Mouse (Mus musculus) inflammation-experienced regulatory T-cells, adult 6 months (primary cell): Measurements from ENCODE around the gene Stau1. TPM values are rescaled to one million over a fixed set of nuclear protein-coding genes. Genes with fewer than 3 reads are reported as not detected.
"Not testable (repeated sequence)": the region's sequence is repeated elsewhere in the genome, so short reads cannot be mapped to it uniquely, and the experiment has no call there.

Source experiments
- ATAC-seq: one replicate; pipeline ENCODE4 v1.8.0; 2017
- polyA plus RNA-seq, 3 experiments: library from polyadenylated mRNA; unstranded; fragments of 100-300 nt; shearing (Covaris generic); gene quantifications; one replicate each; pipeline ENCODE4 v1.2.1; 2017

Gene Stau1
- polyA plus RNA-seq: 10 to 100 TPM; 32.9 to 54.0 (median 51.8) TPM

DNA sequence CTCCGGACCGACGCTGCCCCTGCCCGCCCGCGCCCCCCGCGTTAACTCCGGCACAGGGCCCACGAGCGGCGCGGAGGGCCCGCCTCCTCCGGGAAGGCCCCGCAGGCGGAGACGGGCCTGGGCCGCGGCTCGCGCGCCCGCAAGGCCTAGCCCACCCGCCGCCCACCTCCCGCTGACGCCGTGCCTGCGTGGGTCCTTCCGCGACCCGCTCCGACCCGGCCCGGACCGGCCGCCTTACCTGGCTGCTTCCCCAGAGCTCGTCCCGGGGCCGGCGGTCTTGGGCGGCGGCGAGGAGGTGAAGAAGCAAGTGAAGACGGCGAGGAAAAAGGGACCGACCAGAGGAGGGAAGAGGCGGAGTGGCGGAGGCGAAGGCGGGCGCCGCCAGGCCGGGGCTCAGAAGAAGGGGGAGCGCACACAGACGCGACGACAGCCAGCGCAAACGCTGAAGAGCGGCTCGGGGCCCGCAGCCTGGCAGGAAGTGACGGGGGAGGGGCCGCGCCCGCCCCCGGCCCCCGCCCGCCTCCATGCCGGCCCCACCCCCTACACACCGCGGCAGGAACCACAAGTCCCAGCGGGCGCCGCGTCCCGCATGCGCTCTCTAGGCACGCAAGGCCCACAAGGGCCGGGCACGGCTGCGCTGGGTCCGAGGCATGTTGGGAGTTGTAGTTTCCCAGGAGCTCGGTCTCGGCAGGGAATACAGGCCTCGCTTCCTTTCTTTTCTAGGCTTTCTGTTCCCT, at the start of gene Stau1:
TSS of gene Stau1 (minus strand) at position 504 of the 737 bp plus-strand sequence.
- ATAC-seq: peak; percentile 91

DNA sequence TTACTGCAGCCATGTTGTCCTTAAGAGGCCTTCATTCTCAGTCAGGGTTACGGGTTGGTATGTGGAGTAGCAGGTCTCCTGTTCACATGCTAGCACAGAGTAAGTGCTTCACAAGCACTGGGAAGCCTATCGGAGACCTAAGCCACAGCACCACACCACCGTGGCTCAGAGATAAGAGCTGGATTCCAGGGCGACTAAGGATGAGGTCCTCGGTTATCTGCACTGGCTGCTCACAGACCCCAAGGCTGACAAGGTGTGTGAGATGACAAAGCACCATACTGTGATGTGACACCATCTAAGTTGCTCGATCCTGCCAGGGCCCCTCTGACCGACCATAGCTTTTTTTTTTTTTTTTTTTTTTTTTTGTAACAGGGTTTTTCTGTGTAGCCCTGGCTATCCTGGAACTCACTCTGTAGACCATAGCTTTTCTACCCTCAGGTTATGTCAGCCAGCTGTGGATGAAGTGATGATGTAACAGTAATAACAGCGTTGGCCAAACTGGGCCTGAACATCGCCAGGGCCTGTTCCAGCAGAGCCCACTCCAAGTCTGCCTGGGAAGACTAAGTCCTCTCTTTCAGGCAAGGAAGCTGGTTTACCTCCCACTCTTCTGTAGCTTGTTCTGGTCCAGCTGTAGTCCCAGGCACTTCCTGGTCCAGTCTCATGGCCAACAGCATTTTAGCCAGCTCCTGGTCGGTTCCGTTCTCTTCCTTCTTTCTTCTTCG, 47.5 kb upstream of the Stau1 start:
- no peak for ATAC-seq

DNA sequence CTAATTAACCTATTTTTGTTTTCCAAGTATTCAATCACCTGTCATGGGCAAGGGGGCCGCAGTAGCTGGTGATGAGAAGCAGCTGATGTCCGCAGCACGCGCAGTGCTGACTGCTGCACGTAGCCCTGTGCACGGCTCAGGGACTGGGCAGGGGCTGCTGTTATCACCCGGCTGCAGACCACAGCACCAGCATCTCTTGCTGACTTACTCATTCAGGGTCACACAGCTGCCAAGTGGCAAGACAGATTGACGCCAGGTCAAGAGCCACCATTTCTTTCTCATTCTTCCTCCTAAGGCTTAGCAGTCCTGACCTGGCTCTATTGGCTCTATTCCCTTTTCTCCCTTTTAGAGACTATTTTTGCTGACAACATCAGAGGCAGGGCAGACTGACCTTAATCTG, 43.3 kb upstream of the Stau1 start:
- no peak for ATAC-seq

DNA sequence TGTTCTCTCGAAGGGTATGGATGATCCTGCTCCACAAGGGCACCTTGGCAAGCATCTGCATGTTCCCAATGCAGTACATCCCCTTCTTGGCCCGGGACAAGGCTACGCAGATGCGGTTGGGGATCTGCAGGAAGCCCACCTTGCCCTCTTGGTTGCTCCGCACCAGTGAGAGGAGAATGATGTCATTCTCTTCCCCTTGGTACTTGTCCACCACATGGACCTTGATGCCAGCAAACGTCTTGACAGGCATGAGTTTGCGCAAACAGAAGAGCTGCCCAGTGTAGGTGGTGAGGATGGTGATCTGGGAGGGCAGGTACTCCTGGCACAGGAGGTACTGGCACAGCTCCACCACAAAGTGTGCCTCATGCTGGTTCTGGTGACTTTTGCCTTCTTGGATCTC, 42.6 kb upstream of the Stau1 start:
- ATAC-seq: no peak

DNA sequence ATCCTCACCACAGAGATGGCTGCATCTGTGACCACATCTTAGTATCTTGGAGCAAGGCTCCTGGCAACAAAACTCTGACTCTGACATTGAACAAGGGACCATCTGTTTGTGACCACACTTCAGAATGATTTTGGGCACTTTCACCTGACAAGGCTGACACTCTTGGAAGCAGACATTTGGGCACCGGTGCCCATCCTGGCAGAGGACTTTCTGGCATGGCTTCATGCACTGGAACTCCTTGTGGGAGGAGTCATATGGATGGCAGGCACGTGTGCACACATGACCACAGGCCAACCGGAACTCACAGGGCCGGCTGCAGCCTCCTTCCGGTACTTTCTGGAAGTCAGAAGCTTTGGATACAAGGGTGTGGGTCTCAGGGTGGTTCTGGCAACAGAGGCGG, 42.2 kb upstream of the Stau1 start:
- no peak for ATAC-seq

DNA sequence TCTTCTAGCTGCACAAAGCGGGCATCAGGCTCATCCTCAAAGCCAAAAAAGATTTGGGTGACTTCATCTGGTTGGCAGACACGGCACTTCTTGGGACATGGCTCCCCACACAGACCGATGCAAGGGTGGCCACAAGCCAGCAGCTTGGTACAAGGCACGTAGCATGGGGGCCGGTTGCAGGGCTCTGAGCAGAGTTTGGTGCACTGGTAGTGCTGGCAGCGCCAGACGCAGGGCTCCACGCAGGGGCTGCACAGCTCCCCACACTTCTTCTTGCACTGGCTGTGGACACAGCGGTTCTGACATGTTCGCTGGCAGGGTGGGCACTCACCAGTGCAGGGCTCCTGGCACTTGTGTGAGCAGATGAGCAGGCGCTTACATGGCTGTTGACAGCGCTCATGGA, 41.6 kb upstream of the Stau1 start:
- ATAC-seq: no peak

DNA sequence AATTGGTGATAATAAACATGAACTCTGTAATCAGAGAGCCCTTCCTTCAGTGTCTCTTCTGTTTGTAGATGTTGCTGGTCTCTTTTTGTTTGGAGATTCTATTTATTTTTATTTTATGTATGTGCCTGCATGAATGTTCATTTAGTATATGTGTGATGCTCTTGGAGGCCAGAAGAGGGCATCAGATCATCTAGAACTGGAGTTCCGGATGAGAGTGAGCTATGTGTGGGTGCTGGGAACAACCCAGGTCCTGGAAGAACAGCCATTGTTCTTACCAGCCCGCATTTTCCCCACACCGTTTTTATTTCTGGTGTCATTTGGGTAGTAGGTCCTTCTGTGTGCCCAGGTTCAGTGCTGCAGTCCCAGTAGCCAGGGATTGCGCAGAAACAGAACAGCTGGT, 34.4 kb upstream of the Stau1 start:
- ATAC-seq: no peak

DNA sequence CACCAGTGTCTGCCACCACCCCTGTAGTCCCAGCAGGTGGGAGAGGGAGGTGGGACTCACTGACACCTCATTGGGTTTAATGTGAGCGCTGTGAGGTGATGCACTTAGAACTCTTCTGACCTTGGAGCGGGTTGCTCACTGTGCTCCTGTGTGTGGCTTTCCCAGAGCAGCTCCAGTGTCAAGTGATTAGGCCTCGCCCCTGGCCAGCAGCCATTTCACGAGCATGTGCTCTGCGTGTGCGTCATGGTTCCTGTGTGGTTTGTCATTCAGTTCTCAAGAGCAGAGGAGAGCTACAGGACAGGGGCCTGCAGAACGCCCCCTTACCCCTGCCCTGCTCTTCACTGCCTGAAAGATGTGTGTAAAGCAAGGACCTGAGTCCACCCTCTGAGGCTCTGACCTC, 32.5 kb upstream of the Stau1 start:
- ATAC-seq: no peak

DNA sequence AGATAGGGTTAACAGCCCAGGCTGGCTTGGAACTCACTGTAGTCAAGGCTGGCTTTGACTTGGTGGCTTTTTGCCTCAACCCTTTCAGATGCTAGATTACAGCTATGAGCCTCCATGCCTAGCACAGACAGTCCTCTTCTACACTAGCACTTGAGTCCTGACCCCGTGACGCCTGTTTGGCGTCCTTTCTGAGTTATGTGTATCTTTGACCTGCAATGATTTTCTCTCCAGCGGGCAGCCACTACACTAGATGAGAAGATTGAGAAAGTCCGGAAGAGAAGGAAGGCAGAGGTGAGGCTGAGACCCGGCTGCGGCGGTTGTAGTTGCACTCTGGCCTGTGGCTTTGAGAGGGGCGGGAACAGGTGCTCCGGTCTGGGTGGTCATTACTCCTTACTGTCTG, 23.3 kb upstream of the Stau1 start:
- no peak for ATAC-seq

DNA sequence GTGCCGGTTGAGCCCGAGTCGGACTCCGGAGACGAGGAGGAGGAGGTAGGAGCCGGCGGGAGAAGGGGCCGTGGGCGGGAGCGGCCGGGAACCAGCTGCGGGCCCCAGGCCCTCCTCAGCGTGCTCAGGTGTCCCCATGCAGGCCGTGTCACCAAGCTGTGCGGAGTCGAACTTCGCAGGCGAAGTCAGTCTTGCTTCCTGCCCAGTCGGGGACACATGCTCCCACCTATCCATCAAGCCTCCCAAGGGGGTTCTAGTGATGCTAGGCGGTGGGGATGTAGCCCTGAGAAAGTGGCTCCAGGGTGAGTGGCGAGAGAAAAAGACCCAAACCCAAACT, 19.3 kb upstream of the Stau1 start:
- ATAC-seq: peak; percentile 54

DNA sequence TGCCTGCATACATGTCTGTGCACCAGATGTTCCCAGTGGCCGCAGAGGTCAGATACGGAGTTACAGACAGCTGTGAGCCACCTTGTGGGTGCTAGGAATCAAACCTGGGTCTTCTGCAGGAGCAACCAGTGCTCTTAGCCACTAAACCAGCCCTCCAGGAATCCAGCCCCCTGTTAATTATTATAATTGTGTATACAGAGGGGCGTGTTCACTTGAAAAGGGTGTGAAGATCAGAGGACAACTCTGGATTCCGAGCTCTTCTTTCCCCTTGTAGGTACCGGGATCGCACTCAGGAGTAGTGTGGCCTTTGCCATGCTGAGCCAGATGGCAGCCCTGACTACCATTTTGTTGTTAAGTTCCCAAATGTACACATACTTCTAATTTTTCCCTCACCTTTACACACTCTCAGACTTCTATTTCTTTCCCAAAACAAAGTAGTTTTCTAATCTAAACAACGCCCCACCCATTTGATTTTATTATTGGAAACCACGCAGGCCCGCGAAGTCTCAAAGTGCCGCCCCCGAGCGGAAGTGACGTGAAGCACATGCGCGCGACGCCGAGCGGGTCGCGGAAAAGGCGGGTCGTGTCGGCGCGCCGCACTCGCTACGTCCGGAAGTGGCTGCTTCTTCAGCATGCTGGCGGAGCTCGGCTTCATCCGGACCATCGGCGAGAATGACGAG, 18.7 kb upstream of the Stau1 start, which contains the start of gene Ddx27:
TSS of gene Ddx27 (plus strand) at position 492 of the 680 bp plus-strand sequence.
- ATAC-seq: peak; percentile 94

DNA sequence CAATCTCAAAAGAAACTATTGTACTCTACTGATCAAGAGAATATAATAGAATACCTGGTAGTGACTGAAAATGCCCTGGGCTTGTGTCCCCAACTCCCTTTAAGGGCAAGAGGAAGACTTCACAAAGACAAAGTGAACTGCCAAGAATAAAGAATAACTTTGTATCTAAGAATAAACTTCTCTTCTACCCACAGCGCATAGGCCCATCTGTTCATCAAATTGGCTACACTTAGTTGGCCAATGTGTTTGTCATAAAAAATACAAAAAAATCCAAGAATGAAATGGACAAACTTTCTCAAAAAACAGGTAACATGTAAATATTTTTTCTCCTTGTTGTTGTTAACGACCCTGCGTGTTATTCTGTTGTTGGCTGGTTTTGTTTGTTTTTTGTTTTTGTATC, 14.4 kb upstream of the Stau1 start:
- no peak for ATAC-seq

DNA sequence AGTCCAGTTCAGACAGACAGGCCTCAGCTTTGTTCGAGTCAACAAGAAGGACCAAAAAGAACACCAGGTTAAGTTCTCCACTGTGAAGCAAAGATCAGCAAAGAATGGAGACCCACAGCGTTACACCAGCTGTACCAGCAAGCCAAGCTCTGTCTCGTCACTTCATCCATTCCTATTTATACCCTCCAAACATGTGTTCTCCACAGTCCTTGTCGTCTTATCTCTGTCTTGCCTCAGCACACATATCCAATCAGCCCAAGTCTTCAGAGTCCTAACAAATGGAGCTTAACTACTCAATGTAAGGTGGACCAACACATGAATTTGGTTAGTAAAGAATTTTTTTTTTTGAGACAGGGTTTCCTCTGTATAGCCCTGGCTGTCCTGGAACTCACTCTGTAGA, 13.4 kb upstream of the Stau1 start:
- no peak for ATAC-seq

DNA sequence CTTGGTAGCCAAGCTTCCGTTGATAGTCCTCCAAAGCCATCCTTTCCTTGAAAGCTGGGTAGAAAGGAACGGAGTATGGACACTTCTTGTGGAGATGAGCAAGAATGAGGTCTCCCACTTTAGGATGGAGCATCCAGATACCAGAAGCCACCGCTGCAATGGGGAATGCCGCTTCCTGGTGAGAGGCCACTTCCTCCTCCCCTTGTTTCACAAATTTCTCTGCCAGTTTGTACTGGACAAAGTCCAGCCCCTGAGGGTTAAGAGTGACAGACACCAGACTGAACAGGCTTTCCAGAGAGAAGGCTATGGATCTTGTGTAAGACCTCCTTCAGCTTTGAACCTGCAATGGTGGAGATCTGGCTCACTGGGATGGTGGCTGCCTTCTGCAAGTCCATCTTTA, 11.5 kb upstream of the Stau1 start:
- not testable (repeated sequence) for ATAC-seq

DNA sequence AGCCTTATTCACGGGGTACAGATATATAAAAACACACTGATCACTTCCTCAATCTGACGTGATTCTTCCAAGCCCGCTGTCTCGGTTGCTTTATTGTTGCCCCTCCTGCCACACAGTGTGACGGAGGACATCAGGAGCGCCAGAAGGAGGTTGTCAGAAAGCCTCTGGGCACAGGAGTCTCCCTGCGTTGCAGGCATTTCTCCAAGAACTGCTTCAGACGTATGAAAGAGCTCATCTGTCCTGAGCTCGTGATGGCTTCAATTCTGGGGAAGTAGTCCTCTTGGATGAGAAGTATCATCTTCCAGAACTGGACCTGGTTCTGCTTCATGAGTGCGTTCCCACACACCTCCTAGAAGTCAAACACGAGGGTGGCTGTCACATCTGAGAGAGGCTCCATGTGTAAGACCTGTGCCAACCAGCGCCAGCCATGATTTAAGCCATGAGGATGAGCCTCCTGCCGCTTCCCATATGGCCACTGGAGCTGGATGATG, 10.9 kb upstream of the Stau1 start:
- ATAC-seq: no peak

DNA sequence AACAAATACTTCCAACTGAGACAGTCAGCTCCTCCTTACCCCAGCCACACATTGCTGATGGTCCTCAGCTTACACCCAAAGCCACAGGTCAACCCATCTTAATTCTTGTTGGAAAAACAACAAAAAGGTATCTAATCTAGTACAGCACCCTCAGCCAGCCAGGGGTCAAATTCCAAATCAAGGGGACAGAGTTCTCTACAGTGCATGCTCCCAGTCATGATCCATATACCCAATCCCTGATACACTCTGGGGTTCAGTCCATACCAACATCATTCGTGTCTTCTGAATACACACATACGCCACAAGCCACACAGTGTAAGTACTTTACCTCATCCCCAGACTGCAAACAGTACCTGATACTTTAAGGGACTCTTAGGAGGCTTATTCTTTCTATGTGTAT, 10.3 kb upstream of the Stau1 start:
- no peak for ATAC-seq

DNA sequence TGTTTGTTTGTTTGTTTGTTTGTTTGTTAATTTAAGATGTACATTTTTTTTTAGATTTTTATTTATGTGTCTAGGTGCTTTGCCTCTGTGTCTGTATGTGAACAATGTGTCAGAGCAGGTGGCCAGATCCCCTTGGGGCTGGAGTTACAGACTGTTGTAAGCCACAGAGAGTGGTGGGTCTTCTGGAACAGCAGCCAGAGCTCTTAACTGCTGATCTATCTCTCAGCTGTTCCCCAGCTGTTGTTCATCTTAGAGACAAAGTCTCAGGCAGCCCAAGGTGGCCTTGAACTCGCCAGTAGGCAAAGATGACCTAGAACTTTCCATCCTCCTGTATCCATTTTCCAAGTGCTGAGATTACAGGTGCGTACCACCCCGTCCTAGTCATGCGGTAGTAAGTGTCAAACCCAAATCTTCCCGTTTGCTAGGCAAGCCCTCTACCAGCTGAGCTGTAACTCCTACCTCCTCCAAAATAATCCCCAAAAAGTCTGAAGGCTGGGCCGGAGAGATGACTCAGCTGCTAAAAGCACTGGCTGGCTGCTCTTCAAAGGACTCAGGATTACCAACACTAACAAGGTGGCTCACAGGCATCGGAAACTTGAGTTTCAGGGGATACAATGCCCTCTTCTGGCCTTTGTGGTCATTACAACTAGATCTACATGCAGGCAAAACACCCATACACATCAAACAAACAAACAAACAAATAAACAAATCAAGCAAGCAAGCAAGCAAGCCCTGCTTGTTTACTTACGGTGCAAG, 8.2 kb upstream of the Stau1 start:
- ATAC-seq: peak; percentile 90

DNA sequence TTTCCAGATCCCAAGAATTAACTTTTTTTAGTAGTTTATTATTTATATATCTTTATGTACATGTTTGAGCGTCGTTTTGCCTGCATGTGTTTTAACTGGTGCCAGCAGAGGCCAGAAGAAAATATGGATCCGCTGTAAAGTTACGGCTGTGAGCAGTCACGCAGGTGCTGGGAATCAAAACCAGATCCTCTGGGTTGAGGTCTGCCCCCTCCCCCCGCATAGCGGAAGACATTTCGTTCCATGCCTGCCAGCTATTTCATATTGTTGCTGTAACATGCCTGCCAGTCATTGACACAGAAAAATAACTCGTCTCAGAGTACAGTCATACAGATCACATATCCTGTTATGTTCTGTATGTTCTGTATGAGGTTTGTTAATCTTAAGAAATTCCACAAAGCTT, 5.4 kb upstream of the Stau1 start:
- no peak for ATAC-seq

DNA sequence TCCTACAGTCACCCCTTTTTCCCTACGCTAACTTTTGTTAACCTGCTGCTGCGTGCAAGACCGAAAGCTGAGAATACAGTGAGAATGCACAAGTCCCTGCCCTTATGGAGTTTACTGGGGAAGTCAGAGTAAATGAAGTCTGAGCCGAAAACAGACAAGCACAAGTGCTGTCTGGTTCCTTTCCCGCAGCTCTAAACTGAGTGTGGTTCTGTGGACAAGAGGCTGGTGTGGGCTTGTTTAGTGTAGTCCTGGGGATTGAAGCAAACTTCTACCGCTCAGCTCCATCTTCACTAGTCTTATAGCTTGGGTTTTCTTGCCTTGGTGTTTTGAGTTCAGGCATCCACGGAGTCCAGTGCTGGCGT, 415 bp upstream of the Stau1 start:
- ATAC-seq: peak; percentile 7

DNA sequence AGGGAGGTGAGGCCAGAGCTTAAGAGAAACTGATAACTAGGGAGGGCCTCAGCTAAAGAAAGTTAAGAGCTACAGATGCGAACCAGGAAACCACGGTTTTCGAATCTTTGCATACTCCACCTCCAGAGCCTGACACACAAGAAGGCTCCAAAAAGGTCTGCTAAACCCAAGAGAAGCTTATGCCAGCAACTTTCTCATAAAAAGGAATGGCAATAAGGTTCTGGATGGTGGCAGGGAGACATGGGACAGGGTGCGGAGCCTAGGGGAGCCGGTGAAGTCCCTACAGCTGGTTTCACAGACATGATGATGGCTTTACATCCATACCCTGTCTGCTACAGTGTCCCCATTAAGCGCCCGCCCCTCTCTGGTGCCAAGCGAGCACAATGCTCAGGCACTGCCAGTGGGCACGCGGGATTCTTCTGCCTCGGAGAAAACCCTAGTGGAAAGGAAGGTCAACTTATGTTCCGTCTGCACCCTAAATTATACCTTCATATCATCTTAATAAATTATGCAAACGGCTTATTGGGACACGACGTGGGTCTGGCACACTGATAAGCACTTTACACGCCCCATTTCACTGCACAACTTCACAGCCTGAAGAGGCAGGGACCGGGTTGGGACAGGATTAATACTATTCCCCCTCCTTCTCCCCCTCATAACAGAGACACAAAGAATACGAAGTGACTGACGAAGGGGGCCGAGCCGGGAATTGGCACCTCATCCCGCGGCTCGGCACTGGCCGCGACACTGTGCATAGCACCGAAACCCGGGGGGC, 891 bp downstream of the Stau1 start:
- ATAC-seq: peak; percentile 10

DNA sequence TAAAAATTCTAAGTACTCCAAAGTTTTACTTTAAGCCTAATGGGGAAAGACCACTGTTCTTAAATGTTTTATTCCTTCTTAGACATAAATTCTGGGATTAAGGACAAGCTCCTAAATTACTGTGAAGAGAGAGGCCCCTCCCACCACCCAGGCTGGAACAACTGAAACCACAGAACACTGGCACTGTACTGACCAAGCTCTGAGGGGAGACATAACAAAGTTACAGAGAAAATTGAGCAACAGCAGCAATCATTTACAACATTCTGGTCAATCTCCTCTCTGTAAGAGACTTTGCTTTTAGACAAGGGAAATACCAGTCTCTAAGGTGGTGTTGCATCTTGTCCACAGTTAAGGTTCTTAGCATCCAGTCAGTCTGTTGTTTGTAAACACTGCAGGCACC, 4.2 kb downstream of the Stau1 start:
- no peak for ATAC-seq

DNA sequence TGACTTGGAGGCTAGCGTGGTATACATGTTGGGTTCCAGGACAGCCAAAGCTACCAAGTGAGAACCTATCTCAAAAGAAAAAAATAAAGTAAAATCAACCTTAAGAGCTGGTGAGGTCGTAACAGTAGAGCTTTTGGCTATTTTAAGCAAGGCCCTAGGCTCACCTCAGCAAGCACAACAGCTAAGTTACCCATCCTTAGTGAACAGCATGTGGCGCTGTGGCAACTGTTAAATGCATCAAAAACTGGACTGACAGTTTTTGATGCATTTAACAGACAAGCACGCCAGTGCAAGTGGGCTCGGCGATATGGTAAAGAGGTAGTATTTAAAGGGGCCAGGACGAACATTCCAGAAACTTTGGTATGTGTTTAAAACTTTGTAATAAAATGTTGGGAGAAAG, 5.2 kb downstream of the Stau1 start:
- no peak for ATAC-seq
